Mouse (Mus musculus) embryonic facial prominence, embryonic 13.5 days (tissue): ENCODE results near the gene Mtus2. TPM values are rescaled to one million over a fixed set of nuclear protein-coding genes. Genes with fewer than 3 reads are reported as not detected.

Source experiments
- ATAC-seq: fragments of 200-750 bp; cut with Nextera tagmentation; 2 replicates; pipeline ENCODE4 v1.8.0; 2017; ENCODE audit warnings: low read depth; ENCODE audit not compliant: insufficient number of reproducible peaks, insufficient read depth, low FRiP score, low TSS enrichment
- H3K27ac ChIP-seq: fragments of 300-500 bp; sonication (generic); 2 replicates; pipeline ENCODE4 v1.5.1; 2015; ENCODE audit warnings: moderate library complexity, mild to moderate bottlenecking, inconsistent platforms
- H3K27me3 ChIP-seq: fragments of 300-500 bp; sonication (generic); 2 replicates; pipeline ENCODE4 v1.6.1; 2015; ENCODE audit warnings: mild to moderate bottlenecking, inconsistent platforms
- H3K36me3 ChIP-seq: fragments of 300-500 bp; sonication (generic); 2 replicates; pipeline ENCODE4 v1.6.1; 2015; ENCODE audit warnings: mild to moderate bottlenecking, inconsistent platforms
- H3K4me1 ChIP-seq: fragments of 300-500 bp; sonication (generic); 2 replicates; pipeline ENCODE4 v1.6.1; 2015; ENCODE audit warnings: inconsistent platforms
- H3K4me2 ChIP-seq: fragments of 300-500 bp; sonication (generic); 2 replicates; pipeline ENCODE4 v1.6.1; 2015; ENCODE audit warnings: moderate library complexity, mild to moderate bottlenecking, inconsistent platforms
- H3K4me3 ChIP-seq: fragments of 300-500 bp; sonication (generic); 2 replicates; pipeline ENCODE4 v1.5.1; 2015; ENCODE audit warnings: mild to moderate bottlenecking, inconsistent platforms
- H3K9ac ChIP-seq: fragments of 300-500 bp; sonication (generic); 2 replicates; pipeline ENCODE4 v1.6.1; 2015; ENCODE audit warnings: mild to moderate bottlenecking, inconsistent platforms
- H3K9me3 ChIP-seq: fragments of 300-500 bp; sonication (generic); 2 replicates; pipeline ENCODE4 v1.6.1; 2016; ENCODE audit warnings: inconsistent platforms
- WGBS: fragments of 180-500 bp; shearing (Covaris S2); methylation state at CpG from one replicate; pipeline ENCODE4 v1.1.7; 2015; ENCODE audit warnings: mixed read lengths; 5-methylcytosine and 5-hydroxymethylcytosine counted together
- polyA plus RNA-seq: library from polyadenylated mRNA; unstranded; fragments of >200 nt; fragmentation: Nextera tagmentation; extraction: Ambion mirVana; gene quantifications from 2 replicates; pipeline ENCODE4 v1.2.1, GENCODE M21; 2015

The Mtus2 gene
- polyA plus RNA-seq, 1 experiment from 2014 or later: 8.1 TPM

DNA sequence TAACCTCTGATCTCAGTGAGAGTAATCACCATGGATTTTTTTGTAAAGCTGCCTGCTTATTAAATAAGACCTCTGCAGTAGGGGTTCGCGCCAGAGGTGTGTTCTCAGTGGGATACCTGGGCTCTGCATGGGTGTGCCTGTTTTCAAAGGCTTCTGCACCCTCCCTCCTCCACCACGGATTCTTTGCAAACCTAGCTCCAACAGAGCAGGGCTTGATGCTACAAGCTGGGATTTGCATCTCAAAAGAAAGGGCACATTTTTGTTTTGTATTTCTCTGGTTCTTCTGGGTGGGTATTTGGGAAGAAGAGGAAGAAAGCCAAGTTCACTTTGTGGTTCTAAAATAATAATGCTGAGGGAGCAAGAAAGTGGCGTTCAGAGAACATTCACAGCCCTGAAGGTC is 48.1 kb downstream of the Mtus2 start:
- Histone ChIP-seq H3K9ac (no peak overlapping the region), H3K27me3 (no peaks in the 10 kb centered on the region), H3K36me3 (no peaks in the 10 kb centered on the region), H3K4me3 (no peak overlapping the region), H3K9me3 (no peaks in the 10 kb centered on the region), H3K4me1 (no peaks in the 10 kb centered on the region), H3K27ac (no peak overlapping the region), H3K4me2 (no peak overlapping the region)
- ATAC-seq: no peak
- 29% methylated on average over 4 of the region's 4 CpGs for WGBS

DNA sequence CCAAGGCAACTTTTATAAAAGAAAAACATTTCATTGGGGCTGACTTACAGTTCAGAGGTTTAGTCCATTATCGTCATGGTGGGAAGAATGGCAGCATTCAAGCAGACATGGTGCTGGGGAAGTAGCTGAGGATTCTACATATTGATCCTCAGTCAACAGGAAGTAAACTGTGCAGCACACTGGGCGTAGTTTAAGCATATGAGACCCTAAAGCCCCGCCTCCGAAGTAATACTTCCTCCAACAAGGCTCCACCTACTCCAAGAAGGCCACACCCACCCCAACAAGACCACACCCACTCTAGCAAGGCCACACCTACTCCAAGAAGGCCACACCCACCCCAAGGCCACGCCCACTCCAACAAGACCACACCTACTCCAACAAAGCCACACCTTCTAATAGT is 55.0 kb downstream of the Mtus2 start:
- Histone ChIP-seq H3K9ac (no peak overlapping the region), H3K27ac (no peak overlapping the region), H3K4me2 (no peak overlapping the region), H3K9me3 (no peaks in the 10 kb centered on the region), H3K4me3 (no peak overlapping the region), H3K4me1 (no peaks in the 10 kb centered on the region), H3K27me3 (no peaks in the 10 kb centered on the region), H3K36me3 (no peaks in the 10 kb centered on the region)
- no peak for ATAC-seq
- 74% methylated on average over 5 of the region's 5 CpGs for WGBS

DNA sequence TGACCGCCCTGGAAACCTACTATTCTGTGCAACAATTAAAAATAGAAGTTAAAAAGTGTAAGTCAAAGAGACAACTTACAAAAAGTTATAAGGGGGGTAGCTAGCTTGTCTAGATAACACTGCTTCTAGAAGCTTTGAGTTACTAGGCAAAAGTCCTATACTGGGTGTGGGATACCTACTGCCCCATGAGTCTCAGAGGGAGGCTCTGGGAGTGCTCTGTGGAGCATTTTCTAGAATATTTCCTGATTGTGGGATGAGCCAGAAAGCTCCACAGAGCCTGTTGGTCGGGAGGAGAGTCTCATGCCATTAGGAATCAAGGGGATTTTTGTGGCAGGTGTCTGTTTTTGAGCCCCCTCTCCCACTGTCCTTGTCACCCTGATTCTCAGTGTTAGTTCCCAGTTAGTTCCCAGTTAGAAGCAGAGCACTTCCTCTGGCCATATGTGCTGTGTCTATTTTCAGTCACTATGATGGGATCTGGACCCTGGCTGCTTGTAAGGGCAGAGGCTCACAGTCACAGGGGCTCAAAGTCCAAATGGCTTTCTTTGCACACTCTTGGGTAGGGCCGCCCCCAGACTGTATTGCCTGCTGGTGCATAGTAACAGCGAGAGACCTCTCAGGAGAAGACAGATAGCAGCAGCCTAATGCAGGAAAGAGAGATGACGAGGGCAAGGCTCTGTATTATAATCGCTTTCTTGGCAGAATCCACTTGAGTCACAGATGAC is 57.2 kb downstream of the Mtus2 start:
- Histone ChIP-seq H3K4me2 (no peak overlapping the region), H3K36me3 (no peaks in the 10 kb centered on the region), H3K4me3 (no peak overlapping the region), H3K9me3 (no peaks in the 10 kb centered on the region), H3K9ac (no peak overlapping the region), H3K4me1 (no peaks in the 10 kb centered on the region), H3K27ac (no peak overlapping the region), H3K27me3 (no peaks in the 10 kb centered on the region)
- ATAC-seq: no peak
- WGBS: 78% methylated on average over 6 of the region's 6 CpGs

DNA sequence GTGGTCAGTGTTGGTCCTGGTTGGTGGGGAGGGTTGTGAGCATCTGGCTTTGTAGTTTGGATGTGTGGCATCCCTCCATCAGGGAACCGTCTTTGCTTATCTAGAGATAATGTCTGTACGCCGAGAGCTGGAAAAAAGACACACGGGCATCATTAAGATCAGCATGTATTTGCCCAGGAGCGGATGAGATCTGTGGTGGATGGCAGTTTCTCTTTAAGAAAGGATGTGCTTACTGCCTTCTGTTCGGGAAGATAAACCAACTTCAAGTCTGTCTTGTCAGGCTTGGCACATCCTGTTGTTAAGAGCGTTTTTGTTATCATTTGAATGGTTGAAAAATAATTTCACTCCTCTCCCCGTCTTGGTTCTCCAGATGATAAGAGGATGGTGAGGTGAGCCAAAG is 58.3 kb downstream of the Mtus2 start:
- Histone ChIP-seq H3K27ac (no peak overlapping the region), H3K4me3 (no peak overlapping the region), H3K4me2 (no peak overlapping the region), H3K4me1 (no peaks in the 10 kb centered on the region), H3K36me3 (no peaks in the 10 kb centered on the region), H3K9me3 (no peaks in the 10 kb centered on the region), H3K27me3 (no peaks in the 10 kb centered on the region), H3K9ac (no peak overlapping the region)
- ATAC-seq: no peak
- 86% methylated on average over 8 of the region's 8 CpGs for whole genome bisulfite sequencing

DNA sequence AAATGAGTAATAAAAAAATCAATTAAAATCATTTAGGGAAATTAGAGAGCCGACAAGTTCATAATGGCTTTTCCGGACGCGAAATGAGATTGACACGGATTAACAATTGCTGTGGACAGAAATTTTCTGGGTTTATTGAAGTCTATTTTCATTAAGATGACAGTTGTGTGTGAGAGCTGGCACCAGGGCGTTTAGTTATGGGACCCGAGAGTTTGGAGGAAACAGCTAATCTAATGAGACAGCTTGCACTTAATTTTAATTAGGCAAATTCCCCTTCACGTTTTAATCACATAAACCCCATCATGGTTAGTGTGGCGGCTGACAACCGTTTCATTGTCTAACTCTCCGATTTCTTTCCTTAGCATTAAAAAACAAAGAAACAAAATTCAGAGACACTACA is 60.3 kb downstream of the Mtus2 start:
- H3K9me3 ChIP-seq: no peaks in the 10 kb centered on the region
- no peak overlapping the region for H3K4me2 ChIP-seq
- WGBS: 88% methylated on average over 11 of the region's 11 CpGs
- H3K27ac ChIP-seq: no peak overlapping the region
- no peak overlapping the region for H3K9ac ChIP-seq
- no peak overlapping the region for H3K4me3 ChIP-seq
- no peaks in the 10 kb centered on the region for H3K36me3 ChIP-seq
- H3K4me1 ChIP-seq: no peaks in the 10 kb centered on the region
- ATAC-seq: no peak
- H3K27me3 ChIP-seq: no peaks in the 10 kb centered on the region

DNA sequence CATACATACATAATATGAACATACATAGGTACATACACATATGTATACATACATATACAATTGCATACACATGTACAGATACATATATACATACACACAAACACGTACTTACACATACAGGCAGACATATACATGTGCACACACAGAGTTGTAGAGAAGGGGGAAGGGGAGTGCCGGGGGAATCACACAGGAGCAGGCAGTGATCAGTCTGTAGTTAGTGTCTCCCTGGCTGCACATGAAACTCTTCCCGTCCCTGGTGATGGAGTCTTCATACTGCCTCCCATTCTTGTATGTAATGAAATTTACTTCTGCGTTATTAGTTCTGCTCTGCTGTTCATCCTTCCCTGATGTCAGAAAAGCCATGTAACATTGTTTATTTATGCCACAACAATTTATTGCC is 65.7 kb downstream of the Mtus2 start:
- Histone ChIP-seq H3K4me1 (peaks cover 4% of the 10 kb centered on the region; the same call in 1 of the 2 replicates), H3K9ac (no peak overlapping the region), H3K9me3 (no peaks in the 10 kb centered on the region), H3K27me3 (no peaks in the 10 kb centered on the region), H3K27ac (no peak overlapping the region), H3K4me2 (no peak overlapping the region), H3K4me3 (no peak overlapping the region), H3K36me3 (no peaks in the 10 kb centered on the region)
- ATAC-seq: no peak
- 83% methylated on average over 4 of the region's 4 CpGs for WGBS

DNA sequence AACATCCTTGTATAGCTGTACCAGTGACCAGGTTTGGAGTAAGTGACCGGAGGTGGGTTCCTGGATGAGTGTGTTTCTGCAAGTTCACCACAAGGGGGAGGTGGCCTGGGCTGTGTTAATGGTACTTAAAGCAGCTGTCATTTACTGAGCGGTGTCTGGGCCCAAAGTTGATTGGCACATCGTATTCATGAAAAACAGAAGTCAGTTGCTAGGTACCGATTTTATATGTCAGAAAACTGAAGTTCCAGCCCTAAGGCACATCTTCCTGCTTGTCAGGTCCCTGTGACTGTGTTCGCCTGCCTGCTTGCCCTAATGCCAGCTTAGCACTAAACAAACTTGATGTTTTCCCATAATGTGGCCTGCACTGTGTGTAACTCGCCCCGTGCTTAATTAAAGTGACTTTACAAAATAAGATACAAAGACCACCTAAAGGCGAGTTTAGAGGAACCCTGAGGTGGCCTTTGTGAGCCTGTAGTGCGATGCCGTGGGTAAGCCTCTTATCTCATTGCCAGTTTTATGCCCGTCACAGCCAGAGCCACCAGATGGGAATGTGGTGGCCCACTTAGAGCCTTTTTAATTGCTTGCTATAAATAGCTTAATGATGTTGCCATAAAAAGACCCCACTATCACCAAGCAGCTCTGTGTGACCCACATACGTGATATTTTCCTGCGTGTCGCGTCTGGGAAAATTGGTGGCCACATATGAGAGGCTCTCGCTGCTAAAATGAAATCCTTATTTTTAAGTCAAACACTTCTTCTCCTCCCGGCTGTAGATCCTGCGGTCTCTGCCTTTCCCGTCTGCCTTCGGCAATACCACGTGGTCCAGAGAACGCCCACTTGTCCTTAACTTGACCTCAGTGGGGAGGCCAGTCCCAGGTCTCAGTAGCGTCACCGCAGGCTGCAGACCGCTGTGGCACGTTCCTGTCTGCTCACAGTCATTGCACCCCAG is 69.6 kb downstream of the Mtus2 start:
- 63% methylated on average over 26 of the region's 26 CpGs for WGBS
- H3K4me1 ChIP-seq: peaks cover 4% of the 10 kb centered on the region; the same call in 1 of the 2 replicates
- H3K9ac ChIP-seq: no peak overlapping the region
- no peaks in the 10 kb centered on the region for H3K27me3 ChIP-seq
- no peak overlapping the region for H3K4me3 ChIP-seq
- no peak overlapping the region for H3K4me2 ChIP-seq
- no peak for ATAC-seq
- no peak overlapping the region for H3K27ac ChIP-seq
- no peaks in the 10 kb centered on the region for H3K9me3 ChIP-seq
- H3K36me3 ChIP-seq: no peaks in the 10 kb centered on the region

DNA sequence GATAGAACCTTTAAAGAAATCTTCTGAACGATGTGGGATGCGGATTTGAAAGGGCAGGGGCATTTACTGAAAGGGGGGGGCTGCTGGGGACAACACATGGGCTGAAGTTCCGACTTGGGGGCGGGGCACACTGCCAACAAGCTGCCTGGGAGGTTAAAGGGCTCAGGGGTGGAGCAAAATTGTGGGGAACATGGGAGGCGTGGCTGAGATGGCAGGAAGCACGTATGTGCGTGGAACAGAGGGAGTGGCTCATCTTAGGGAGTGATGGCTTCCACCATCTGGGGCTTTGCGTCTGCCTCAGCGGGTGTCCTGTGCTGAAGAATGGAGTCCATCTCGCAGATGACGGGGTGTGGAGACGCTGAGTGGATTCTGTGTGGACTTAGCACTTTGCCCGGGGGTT is 70.9 kb downstream of the Mtus2 start:
- Histone ChIP-seq H3K9ac (no peak overlapping the region), H3K4me2 (no peak overlapping the region), H3K4me1 (peaks cover 4% of the 10 kb centered on the region; the same call in 1 of the 2 replicates), H3K9me3 (no peaks in the 10 kb centered on the region), H3K36me3 (no peaks in the 10 kb centered on the region), H3K27me3 (no peaks in the 10 kb centered on the region), H3K4me3 (no peak overlapping the region), H3K27ac (no peak overlapping the region)
- no peak for ATAC-seq
- 72% methylated on average over 13 of the region's 13 CpGs for WGBS

DNA sequence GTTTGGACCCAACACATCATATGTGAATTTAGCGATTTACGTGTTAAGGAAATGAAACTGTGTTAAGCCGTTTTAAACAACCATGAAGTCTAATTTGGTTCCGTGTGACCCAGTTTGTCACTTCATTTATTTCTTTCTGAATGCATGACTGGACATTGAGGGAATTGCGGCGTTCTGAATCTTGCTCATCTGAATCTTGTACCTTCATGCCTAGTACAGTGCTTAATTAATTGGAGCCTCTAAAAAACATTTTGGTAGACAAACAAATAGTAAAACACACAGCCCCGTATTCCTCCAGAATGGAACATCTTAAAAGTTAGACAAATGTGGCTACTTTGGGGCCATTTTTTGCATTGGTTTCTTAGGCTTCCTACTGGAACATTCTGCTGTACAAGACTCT is 84.5 kb downstream of the Mtus2 start:
- ATAC-seq: no peak
- no peak overlapping the region for H3K4me2 ChIP-seq
- no peaks in the 10 kb centered on the region for H3K4me1 ChIP-seq
- H3K27ac ChIP-seq: no peak overlapping the region
- no peaks in the 10 kb centered on the region for H3K27me3 ChIP-seq
- no peaks in the 10 kb centered on the region for H3K36me3 ChIP-seq
- H3K9me3 ChIP-seq: peaks cover 8% of the 10 kb centered on the region
- H3K4me3 ChIP-seq: no peak overlapping the region
- H3K9ac ChIP-seq: no peak overlapping the region
- 93% methylated on average over 7 of the region's 7 CpGs for WGBS

DNA sequence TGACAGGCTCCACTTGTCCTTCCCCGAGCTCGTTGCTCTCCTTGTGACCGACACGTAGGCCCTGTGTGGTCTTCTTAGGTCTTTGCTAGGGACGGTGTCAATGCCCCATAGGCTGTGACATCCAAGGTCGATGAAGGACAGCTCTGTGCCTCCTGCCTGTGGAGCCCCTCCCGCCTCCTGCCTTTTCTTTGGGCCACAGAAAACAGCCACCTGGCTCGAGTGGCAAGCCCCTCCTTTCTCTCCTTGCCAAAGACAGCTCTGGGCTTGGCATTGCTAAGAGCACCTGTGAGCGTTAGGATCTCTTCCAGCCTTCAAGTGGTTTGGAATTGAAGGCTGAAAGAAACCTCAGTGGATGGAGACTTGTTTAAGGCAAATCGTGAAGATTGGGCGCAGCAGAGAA is 91.1 kb downstream of the Mtus2 start:
- 82% methylated on average over 11 of the region's 11 CpGs for WGBS

DNA sequence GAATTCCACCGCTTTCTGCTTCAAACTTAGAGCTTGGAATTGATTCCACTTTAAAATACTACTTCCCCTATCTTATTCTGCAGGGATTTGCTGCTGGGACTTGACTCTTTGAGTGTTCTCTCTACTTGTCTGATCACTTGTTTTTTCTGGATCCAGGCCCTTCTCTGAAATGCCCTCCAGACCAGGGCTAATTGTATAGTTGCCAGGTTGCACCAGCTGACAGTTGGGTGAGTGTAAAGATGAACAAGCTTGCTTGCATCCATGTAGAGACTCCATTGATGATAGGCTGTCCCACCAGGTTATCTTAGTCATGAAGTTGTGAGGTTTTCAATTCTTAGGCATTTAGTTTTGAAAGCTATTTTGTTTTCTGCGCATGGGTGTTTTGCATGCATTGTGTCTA is 92.2 kb downstream of the Mtus2 start:
- no peak for ATAC-seq
- 90% methylated on average over 2 of the region's 2 CpGs for WGBS
- Histone ChIP-seq H3K9me3 (0 out of 2 replicates have a peak, but pooled peaks cover 3% of the 10 kb centered on the region), H3K36me3 (no peaks in the 10 kb centered on the region), H3K9ac (no peak overlapping the region), H3K27me3 (no peaks in the 10 kb centered on the region), H3K4me2 (no peak overlapping the region), H3K4me3 (no peak overlapping the region), H3K4me1 (no peaks in the 10 kb centered on the region), H3K27ac (no peak overlapping the region)

More for the DNA sequence above, 91.1 kb downstream of the Mtus2 start:
- H3K27me3 ChIP-seq: no peaks in the 10 kb centered on the region
- H3K4me1 ChIP-seq: no peaks in the 10 kb centered on the region
- H3K9me3 ChIP-seq: peaks cover 8% of the 10 kb centered on the region
- no peak overlapping the region for H3K9ac ChIP-seq
- H3K4me2 ChIP-seq: no peak overlapping the region
- ATAC-seq: no peak
- no peak overlapping the region for H3K4me3 ChIP-seq
- H3K36me3 ChIP-seq: no peaks in the 10 kb centered on the region
- H3K27ac ChIP-seq: no peak overlapping the region
